Mouse (Mus musculus) stomach, postnatal 0 days (tissue): ENCODE measurements around the gene Paf1. TPM values are rescaled to one million over a fixed set of nuclear protein-coding genes. Genes with fewer than 3 reads are reported as not detected.

Source experiments
- ATAC-seq: fragments of 200-750 bp; cut with Nextera tagmentation; 2 replicates; pipeline ENCODE4 v1.8.0; 2017; ENCODE audit not compliant: low FRiP score, low TSS enrichment
- DNase-seq: peaks from one replicate; pipeline ENCODE4 v3.0.0-alpha.2; 2016; ENCODE audit warnings: low spot score
- H3K27ac ChIP-seq: fragments of 300-500 bp; sonication (generic); replicated peaks from 2 replicates; pipeline ENCODE4 v1.5.1; 2014; ENCODE audit warnings: mild to moderate bottlenecking, control low read depth
- H3K27me3 ChIP-seq: fragments of 300-500 bp; sonication (generic); 2 replicates; pipeline ENCODE4 v1.6.1; 2014; ENCODE audit warnings: low read length; ENCODE audit not compliant: control insufficient read depth, insufficient read depth
- H3K36me3 ChIP-seq: fragments of 300-500 bp; sonication (generic); 2 replicates; pipeline ENCODE4 v1.6.1; 2014; ENCODE audit warnings: low read length, mixed read lengths; ENCODE audit not compliant: control insufficient read depth, insufficient read depth
- H3K4me1 ChIP-seq: fragments of 300-500 bp; sonication (generic); replicated peaks from 2 replicates; pipeline ENCODE4 v1.6.1; 2014; ENCODE audit warnings: antibody characterized with exemption; ENCODE audit not compliant: control insufficient read depth, insufficient read depth
- H3K4me2 ChIP-seq: fragments of 300-500 bp; sonication (generic); replicated peaks from 2 replicates; pipeline ENCODE4 v1.6.1; 2014; ENCODE audit warnings: low read depth, mild to moderate bottlenecking, control low read depth, moderate library complexity
- H3K4me3 ChIP-seq: fragments of 300-500 bp; sonication (generic); 2 replicates; pipeline ENCODE4 v1.5.1; 2014; ENCODE audit warnings: low read depth, low read length, control low read depth
- H3K9ac ChIP-seq: fragments of 300-500 bp; sonication (generic); 2 replicates; pipeline ENCODE4 v1.6.1; 2014; ENCODE audit warnings: mild to moderate bottlenecking, low read length, control low read depth, mixed read lengths
- H3K9me3 ChIP-seq: fragments of 300-500 bp; sonication (generic); 2 replicates; pipeline ENCODE4 v1.6.1; 2016; ENCODE audit warnings: low read length; ENCODE audit not compliant: control insufficient read depth
- CTCF ChIP-seq: IDR thresholded peaks from 2 replicates; pipeline ENCODE4 v1.5.1; 2016; ENCODE audit warnings: antibody characterized with exemption, low read depth, mild to moderate bottlenecking, moderate library complexity
- EP300 ChIP-seq: optimal IDR thresholded peaks from 2 replicates; pipeline ENCODE3; 2016; ENCODE audit warnings: antibody characterized with exemption
- WGBS: fragments of 180-500 bp; shearing (Covaris S2); extraction: QIAGEN DNeasy Blood & Tissue Kit; methylation state at CpG from one replicate; pipeline ENCODE4 v1.1.7; 2014; 5-methylcytosine and 5-hydroxymethylcytosine counted together
- polyA plus RNA-seq: library from polyadenylated mRNA; unstranded; fragments of >200 nt; fragmentation: Nextera tagmentation; extraction: Ambion mirVana; gene quantifications from 2 replicates; pipeline ENCODE4 v1.2.1, GENCODE M21; 2015

Gene Paf1
- polyA plus RNA-seq, 1 experiment from 2014 or later, result 35.9 TPM

GRCm38 (mm10) chr7:28351676-28352191 is 41.0 kb upstream of the Paf1 start:
- peak overlapping the region; percentile 79; the same call in 1 of the 2 replicates for H3K27ac ChIP-seq
- no peak for DNase-seq
- H3K27me3 ChIP-seq, result no peaks in the 10 kb centered on the region

GRCm38 (mm10) chr7:28353267-28353666 is 39.5 kb upstream of the Paf1 start:
- peak; percentile 56 for DNase-seq
- 74% methylated on average over 2 of the region's 2 CpGs for WGBS
- no peak for ATAC-seq

More at GRCm38 (mm10) chr7:28351676-28352191, 41.0 kb upstream of the Paf1 start:
- Histone ChIP-seq H3K4me2 (peak overlapping the region; percentile 81), H3K4me3 (peak overlapping the region; percentile 85), H3K9me3 (no peaks in the 10 kb centered on the region), H3K4me1 (peaks cover 4% of the 10 kb centered on the region; the same call in 1 of the 2 replicates), H3K36me3 (peaks cover 7% of the 10 kb centered on the region), H3K9ac (peak overlapping the region; percentile 94)
- WGBS, result 24% methylated on average over 4 of the region's 4 CpGs
- no peak for TF ChIP-seq EP300
- peak; percentile 9; the same call in 1 of the 2 replicates for TF ChIP-seq CTCF
- ATAC-seq, result no peak

GRCm38 (mm10) chr7:28354113-28354581 is 38.6 kb upstream of the Paf1 start:
- Histone ChIP-seq H3K36me3 (peaks cover 7% of the 10 kb centered on the region), H3K9me3 (no peaks in the 10 kb centered on the region), H3K4me1 (peaks cover 12% of the 10 kb centered on the region), H3K9ac (no peak overlapping the region), H3K4me2 (no peak overlapping the region), H3K4me3 (no peak overlapping the region), H3K27ac (no peak overlapping the region), H3K27me3 (no peaks in the 10 kb centered on the region)
- ATAC-seq, result no peak
- no peak for TF ChIP-seq EP300
- no peak for TF ChIP-seq CTCF
- no peak for DNase-seq
- WGBS, result 87% methylated on average over 3 of the region's 3 CpGs

More at GRCm38 (mm10) chr7:28353267-28353666, 39.5 kb upstream of the Paf1 start:
- H3K9me3 ChIP-seq, result no peaks in the 10 kb centered on the region
- peaks cover 12% of the 10 kb centered on the region for H3K4me1 ChIP-seq
- no peak overlapping the region for H3K27ac ChIP-seq
- peaks cover 7% of the 10 kb centered on the region for H3K36me3 ChIP-seq
- no peak overlapping the region for H3K4me3 ChIP-seq
- no peak overlapping the region for H3K4me2 ChIP-seq
- no peak overlapping the region for H3K9ac ChIP-seq
- peak; percentile 58 for TF ChIP-seq CTCF
- no peak for TF ChIP-seq EP300
- H3K27me3 ChIP-seq, result no peaks in the 10 kb centered on the region

GRCm38 (mm10) chr7:28354596-28354995 is 38.2 kb upstream of the Paf1 start:
- no peak for ATAC-seq
- H3K9ac ChIP-seq, result no peak overlapping the region
- no peak overlapping the region for H3K27ac ChIP-seq
- no peak for DNase-seq
- no peaks in the 10 kb centered on the region for H3K9me3 ChIP-seq
- peaks cover 9% of the 10 kb centered on the region for H3K36me3 ChIP-seq
- H3K27me3 ChIP-seq, result no peaks in the 10 kb centered on the region
- H3K4me1 ChIP-seq, result peaks cover 12% of the 10 kb centered on the region
- no peak for TF ChIP-seq CTCF
- no peak for TF ChIP-seq EP300
- no peak overlapping the region for H3K4me2 ChIP-seq
- no peak overlapping the region for H3K4me3 ChIP-seq
- WGBS, result 92% methylated on average over 3 of the region's 3 CpGs

- no peak overlapping the region for H3K4me2 ChIP-seq
- WGBS, result 88% methylated on average over 3 of the region's 3 CpGs
- no peaks in the 10 kb centered on the region for H3K27me3 ChIP-seq
- no peak for ATAC-seq
- DNase-seq, result no peak
- H3K36me3 ChIP-seq, result peaks cover 14% of the 10 kb centered on the region
- no peaks in the 10 kb centered on the region for H3K9me3 ChIP-seq
- H3K9ac ChIP-seq, result no peak overlapping the region
- H3K4me1 ChIP-seq, result peaks cover 9% of the 10 kb centered on the region
- TF ChIP-seq CTCF, result no peak
- no peak for TF ChIP-seq EP300
- H3K4me3 ChIP-seq, result no peak overlapping the region
- H3K27ac ChIP-seq, result no peak overlapping the region
Measured at GRCm38 (mm10) chr7:28355221-28355620, 37.5 kb upstream of the Paf1 start.

GRCm38 (mm10) chr7:28356981-28357380 is 35.8 kb upstream of the Paf1 start:
- H3K27me3 ChIP-seq, result no peaks in the 10 kb centered on the region
- peak overlapping the region; percentile 87 for H3K27ac ChIP-seq
- H3K4me1 ChIP-seq, result peaks cover 9% of the 10 kb centered on the region
- no peak overlapping the region for H3K9ac ChIP-seq
- DNase-seq (peak; percentile 46), ATAC-seq (peak; percentile 38)
- H3K4me2 ChIP-seq, result 0 out of 2 replicates have a peak overlapping the region, but pooled peaks have one; percentile 17
- TF ChIP-seq EP300, result no peak
- 0 out of 2 replicates have a peak, but pooled peaks have one; percentile 10 for TF ChIP-seq CTCF
- peaks cover 18% of the 10 kb centered on the region for H3K36me3 ChIP-seq
- 10% methylated on average over 5 of the region's 5 CpGs for WGBS
- H3K9me3 ChIP-seq, result no peaks in the 10 kb centered on the region
- H3K4me3 ChIP-seq, result no peak overlapping the region
